Mouse (Mus musculus): ENCODE measurements at regions not wholly inside any gene's neighbourhood (a gene's known extent, or its start where the extent isn't known, plus 50 kb on each side); places are given as distances from the start of the nearest gene placed in this dataset.

DNA sequence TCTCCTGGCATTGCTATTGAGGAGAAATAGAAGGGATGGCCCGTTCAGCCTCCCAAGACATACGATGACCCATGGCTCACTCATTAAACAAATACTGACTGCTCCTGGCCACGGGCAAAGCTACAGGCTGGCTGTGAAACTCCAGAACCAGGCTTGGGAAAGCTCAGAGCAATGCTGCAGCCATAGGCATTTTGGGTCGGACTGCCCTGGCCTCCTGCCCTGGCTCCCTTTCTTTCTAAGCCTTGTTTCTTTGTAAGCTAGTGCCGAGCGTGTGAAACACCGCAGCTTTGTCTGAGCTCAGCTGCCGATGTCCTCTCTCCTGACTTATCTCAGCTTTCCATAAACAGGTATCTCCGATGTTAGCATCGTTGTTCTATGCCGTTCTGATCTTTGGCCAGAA lies 316.9 kb downstream of the Gm45692 start:
- no peak for DNase-seq (ENCODE audit: extremely low spot score in 1 of 2, low spot score in 2 of 2)
- no peak for TF ChIP-seq CTCF (IDR thresholded peaks at IDR 0.05)
- no peak overlapping the region for H3K4me3 ChIP-seq
- intact Hi-C loops (cut with DNase I), result no loop called here
- no peak overlapping the region for H3K27ac ChIP-seq

DNA sequence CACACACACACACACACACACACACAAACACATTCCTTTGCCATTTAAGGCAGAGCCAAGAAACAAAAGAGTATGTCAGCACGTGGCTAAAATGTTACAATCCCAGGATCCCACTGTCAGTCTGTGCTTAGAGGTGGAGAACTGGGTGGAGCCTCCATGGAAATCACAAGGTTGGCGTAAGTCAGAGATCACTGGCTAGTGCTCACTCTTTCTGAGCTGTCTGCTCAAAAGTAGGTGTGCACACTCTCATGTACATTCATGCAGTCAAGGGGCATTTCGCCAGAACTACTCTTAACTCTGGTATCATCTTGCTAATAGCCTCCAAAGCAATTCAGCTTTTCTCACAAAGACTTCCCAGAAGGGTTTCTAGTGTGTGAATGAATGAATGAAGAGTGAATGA lies 318.2 kb downstream of the Gm45692 start:
- no peak for DNase-seq (ENCODE audit: extremely low spot score in 1 of 2, low spot score in 2 of 2)
- TF ChIP-seq CTCF (IDR thresholded peaks at IDR 0.05), result no peak
- intact Hi-C loops (cut with DNase I), result no loop called here
- no peak overlapping the region for H3K27ac ChIP-seq
- no peak overlapping the region for H3K4me3 ChIP-seq

DNA sequence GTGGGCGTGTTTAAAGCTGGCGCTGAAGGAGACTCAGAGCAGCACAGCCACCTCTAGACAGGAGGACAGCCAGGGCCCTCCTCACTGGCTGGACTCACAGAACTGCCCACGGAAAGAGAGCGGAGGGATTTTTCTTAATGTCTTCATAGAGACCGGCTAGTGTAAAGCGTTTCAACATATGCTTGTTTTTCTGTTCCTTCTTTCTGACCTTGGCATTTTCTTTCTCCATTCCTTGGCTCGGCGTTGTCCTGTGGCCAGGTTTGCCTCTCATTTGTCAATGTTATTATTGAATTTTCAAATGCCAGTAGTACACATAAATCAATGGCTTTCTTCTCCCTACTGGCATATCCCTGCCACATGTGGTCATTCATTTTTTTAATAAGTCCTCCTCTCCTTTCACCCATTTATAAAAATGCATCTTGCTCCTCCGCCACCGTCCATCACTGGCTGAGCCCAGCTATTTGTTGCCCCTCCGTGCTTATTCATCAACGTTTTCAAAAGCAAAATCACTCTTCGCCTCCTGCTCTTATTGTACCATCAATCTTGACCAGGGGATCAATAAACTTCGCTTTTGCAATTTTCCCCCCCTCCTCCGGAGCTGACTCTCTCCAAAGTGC lies 319.0 kb downstream of the Gm45692 start:
- Histone ChIP-seq H3K4me3 (no peak overlapping the region), H3K27ac (no peak overlapping the region)
- TF ChIP-seq CTCF (IDR thresholded peaks at IDR 0.05), result no peak
- intact Hi-C loops (cut with DNase I), result no loop called here
- no peak for DNase-seq (ENCODE audit: extremely low spot score in 1 of 2, low spot score in 2 of 2)

DNA sequence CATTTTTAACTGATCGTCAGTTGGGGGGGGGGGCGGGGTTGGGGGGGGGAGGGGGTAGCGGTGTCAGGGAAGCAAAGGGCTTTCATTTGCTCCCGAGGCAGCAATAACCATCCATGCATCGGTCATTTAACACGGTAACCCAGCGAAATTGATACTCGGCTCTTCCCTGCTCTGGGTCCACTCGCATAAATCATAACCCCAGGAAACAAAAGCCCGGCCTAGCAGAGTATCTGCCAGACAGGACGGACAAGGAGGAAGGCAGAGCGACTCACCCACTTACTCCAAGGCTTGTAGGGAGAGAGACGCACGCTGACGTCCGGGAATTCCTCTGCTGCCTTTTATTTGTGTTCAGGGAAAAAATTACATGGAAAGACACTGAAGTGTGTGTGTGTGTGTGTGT lies 319.5 kb downstream of the Gm45692 start:
- no peak for DNase-seq (ENCODE audit: extremely low spot score in 1 of 2, low spot score in 2 of 2)
- H3K4me3 ChIP-seq, result no peak overlapping the region
- intact Hi-C loops (cut with DNase I), result no loop called here
- TF ChIP-seq CTCF (IDR thresholded peaks at IDR 0.05), result no peak
- H3K27ac ChIP-seq, result no peak overlapping the region

DNA sequence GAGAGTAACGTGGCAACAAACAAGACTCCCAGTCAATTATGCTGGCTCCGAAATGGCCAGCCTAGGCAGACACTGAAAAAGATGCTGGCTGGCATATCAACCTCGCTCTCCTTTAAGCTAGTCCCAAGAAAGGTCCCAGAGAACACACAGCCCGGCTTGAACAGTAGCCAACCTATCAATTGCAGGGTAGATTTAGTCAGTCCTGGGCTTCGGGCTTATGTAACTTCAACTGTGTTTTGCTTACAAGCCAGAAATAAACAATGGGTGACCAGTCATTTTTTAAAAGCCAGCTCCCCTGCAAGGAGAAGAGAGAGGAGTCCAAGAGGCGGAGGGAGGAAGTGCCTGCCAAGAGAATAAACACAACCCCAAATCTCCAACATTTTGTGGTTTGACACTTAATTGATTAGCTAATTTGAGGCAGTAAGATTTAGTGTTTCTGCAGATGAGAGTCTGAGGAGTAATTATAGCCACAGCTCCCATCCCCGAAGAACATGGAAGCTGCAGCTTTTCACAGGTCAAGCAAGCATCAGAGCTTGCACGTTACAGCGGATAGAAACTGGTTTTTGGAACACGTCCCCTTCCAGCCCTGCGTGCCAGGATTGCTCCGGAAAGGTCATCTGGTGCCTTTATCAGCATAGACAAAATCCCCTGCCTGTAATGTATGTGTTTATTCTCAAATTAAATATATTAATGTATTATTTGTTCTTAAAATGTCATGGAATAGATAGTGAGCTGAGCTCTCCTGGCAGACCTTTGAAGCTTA lies 322.1 kb downstream of the Gm45692 start:
- peak in 1 of 2 experiments; percentile 10 for DNase-seq (ENCODE audit: extremely low spot score in 1 of 2, low spot score in 2 of 2)
- TF ChIP-seq CTCF (IDR thresholded peaks at IDR 0.05), result no peak; the same call in 1 of the 2 replicates
- H3K27ac ChIP-seq, result no peak overlapping the region
- intact Hi-C loops (cut with DNase I), result loop anchor here (5.0 kb wide), 2 partner anchors 94 to 541 kb away; no protein-coding TSS in a partner anchor
- no peak overlapping the region for H3K4me3 ChIP-seq

DNA sequence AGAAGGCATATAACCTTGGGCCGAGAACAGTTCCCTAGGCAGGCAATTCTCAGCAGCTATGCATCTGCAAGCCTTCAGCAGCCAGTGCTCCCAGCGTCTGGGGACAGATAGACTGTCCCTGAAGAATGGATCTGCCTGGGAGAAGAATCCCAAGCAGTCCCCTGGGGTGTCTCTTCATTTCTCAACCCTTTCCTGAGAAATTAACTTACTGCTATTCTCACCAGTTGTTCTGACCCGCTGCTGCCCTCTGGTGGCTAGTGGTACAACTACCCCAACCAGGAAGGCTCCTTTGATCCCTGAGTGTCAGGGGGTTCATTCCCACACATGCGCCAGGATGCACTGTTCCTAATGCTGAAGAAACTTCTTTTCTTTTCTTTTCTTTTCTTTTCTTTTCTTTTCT lies 323.7 kb downstream of the Gm45692 start:
- peak; percentile 79 for TF ChIP-seq CTCF (IDR thresholded peaks at IDR 0.05)
- intact Hi-C loops (cut with DNase I), result loop anchor here (1.0 to 5.0 kb wide), 4 partner anchors 63 to 539 kb away; no protein-coding TSS in a partner anchor
- peak; percentile 65 to 76 for DNase-seq (ENCODE audit: extremely low spot score in 1 of 2, low spot score in 2 of 2)
- no peak overlapping the region for H3K27ac ChIP-seq
- H3K4me3 ChIP-seq, result no peak overlapping the region

DNA sequence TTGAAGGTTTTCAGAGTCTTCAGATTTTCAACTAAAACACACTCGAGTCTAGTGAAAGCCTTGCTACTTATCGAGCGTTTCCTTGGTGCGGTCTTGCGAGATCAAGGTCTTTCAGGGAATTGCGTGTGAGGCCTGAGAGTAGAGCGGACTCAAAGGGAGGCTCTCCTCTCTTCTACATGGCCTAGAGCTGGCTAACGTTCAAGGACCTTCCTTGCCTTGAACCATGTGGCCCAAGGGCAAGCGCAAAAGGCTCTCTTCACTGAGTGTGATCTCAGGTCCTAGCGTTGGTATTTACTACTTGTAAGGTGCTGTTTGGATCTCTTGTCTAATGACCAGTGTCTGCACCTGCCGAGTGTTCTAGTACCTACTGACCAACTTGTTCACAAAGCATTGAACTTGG lies 324.4 kb downstream of the Gm45692 start:
- no peak for DNase-seq (ENCODE audit: extremely low spot score in 1 of 2, low spot score in 2 of 2)
- intact Hi-C loops (cut with DNase I), result loop anchor here (1.0 to 5.0 kb wide), 4 partner anchors 63 to 539 kb away; no protein-coding TSS in a partner anchor
- Histone ChIP-seq H3K4me3 (no peak overlapping the region), H3K27ac (no peak overlapping the region)
- TF ChIP-seq CTCF (IDR thresholded peaks at IDR 0.05), result no peak

DNA sequence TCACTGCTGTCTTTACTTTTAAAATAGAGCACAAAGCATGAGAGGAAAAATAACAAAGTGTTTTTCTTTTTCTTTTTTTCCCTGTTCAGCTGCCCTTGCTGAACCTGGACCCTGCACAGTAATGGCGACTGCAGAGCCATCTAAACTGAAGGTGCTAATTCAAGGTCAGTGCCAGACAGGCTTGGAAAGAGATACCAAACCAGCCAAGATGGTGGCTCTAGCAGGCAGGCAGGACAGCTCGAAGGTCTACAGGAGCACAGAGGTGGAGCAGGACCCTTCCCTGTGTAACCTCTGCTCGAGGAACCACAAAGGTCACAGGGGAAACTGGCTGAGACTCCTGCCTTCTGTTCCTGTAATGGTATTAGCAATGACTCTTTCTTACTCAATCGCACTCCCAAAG lies 326.7 kb downstream of the Gm45692 start:
- no peak for DNase-seq (ENCODE audit: extremely low spot score in 1 of 2, low spot score in 2 of 2)
- no peak overlapping the region for H3K27ac ChIP-seq
- TF ChIP-seq CTCF (IDR thresholded peaks at IDR 0.05), result no peak
- H3K4me3 ChIP-seq, result no peak overlapping the region
- intact Hi-C loops (cut with DNase I), result no loop called here

DNA sequence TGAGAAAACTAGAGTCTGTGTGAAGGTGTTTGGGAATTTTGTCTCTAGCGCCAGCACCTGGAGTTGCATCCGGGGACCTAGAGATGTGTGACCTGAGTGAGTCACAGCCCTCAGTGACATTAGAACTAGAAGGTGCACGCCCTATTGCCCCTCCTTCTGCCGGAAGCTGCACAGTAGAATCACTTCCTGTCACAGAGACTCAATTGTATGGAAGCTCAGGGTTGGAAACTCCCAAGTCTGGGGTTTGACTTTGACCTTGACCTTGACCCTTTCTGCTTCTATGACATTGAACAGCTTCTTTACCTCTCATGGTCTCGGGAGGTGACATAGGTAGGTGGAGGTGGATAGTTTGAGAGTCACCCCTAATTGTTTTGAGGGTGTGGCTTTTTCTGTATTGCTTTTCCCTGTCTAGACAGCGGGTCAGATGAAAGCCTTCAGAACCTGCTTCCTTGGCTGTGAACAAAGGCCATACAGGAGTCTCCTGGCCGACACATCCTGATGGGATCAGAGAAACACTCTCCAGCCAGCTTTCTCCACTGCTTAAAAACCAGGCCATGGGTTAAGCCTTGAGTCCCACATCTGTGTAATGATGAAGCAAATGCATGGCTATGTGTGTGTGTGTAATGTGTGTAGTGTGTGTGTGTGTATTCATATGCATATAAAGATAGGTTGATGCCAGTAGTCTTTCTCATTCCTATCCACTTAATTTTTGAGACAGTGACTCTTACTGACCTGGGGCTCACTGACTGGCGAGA lies 328.7 kb downstream of the Gm45692 start:
- Histone ChIP-seq H3K27ac (no peak overlapping the region), H3K4me3 (no peak overlapping the region)
- TF ChIP-seq CTCF (IDR thresholded peaks at IDR 0.05), result no peak
- DNase-seq (ENCODE audit: extremely low spot score in 1 of 2, low spot score in 2 of 2), result no peak
- intact Hi-C loops (cut with DNase I), result no loop called here

DNA sequence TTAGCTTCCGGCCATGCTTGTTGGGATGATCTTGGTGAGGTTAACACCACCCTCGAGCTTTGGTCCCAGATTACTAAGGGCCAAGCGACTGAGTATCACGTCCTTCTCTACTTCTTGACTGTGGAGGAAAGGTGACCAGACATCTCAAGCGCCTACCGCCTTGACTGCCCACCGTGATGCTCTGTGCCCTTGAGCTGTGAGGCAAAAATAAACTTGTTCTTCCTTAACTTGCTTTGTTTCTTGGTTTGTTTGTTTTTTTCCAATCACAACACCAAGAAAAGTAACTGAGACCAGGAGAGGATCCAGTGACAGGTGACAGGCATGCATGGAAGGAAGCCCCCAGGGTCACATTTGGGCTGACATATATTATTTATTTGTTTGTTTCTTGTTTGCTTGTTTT lies 330.0 kb downstream of the Gm45692 start:
- no peak for DNase-seq (ENCODE audit: extremely low spot score in 1 of 2, low spot score in 2 of 2)
- intact Hi-C loops (cut with DNase I), result no loop called here
- H3K4me3 ChIP-seq, result no peak overlapping the region
- no peak overlapping the region for H3K27ac ChIP-seq
- TF ChIP-seq CTCF (IDR thresholded peaks at IDR 0.05), result no peak

DNA sequence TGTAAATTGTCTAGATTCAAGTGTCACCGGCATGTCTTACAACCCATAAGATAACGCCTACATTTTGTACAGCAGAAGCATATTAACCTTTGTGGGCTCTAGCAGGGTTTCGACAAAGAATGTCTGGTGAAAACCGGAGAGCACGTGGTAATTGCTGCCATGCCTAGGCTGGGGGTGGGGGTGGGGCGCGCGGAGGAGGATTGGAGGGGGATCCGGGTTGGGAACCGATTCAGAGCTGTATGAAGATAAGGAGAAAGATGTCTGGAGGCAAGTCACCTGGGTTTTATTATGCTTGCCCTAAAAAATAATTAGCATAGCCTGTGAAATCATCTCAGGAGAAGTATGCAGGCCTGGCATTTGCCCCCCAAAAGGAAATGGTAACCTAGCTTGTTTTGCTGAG lies 331.2 kb downstream of the Gm45692 start:
- Histone ChIP-seq H3K4me3 (no peak overlapping the region), H3K27ac (no peak overlapping the region)
- no peak for DNase-seq (ENCODE audit: extremely low spot score in 1 of 2, low spot score in 2 of 2)
- intact Hi-C loops (cut with DNase I), result no loop called here
- no peak for TF ChIP-seq CTCF (IDR thresholded peaks at IDR 0.05)

DNA sequence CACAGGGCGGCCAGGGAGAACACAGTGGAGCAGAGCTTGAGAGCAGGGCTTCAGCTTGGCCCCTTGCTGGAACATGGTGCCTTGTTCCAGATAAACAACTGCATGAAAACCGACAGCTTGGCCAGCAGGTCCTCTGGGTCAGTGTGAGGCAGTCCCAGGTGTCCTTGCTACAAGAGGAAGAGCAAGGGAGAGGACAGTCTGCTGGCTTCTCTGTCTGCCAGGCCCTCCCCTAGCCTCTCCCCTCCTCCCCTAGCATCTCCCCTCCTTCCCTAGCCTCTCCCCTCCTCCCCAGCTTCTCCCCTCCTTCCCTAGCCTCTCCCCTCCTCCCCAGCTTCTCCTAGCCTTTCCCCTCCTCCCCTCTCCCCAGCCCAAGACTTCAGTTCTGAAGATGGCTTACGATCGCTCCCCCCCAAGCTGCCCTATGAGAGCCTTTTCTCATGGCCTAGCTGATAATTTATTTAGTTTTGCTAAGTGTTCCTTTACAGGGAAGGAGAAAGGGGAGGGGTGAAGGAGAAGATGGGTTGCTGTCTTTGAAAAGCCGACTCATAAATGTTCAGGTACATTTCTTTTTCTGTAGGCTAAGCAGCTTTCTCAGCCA lies 333.7 kb downstream of the Gm45692 start:
- Histone ChIP-seq H3K27ac (no peak overlapping the region), H3K4me3 (no peak overlapping the region)
- TF ChIP-seq CTCF (IDR thresholded peaks at IDR 0.05), result no peak
- no peak for DNase-seq (ENCODE audit: extremely low spot score in 1 of 2, low spot score in 2 of 2)
- intact Hi-C loops (cut with DNase I), result no loop called here

All from left cerebral cortex, adult 2 months (tissue).